Mouse (Mus musculus) spleen, adult 2 months (tissue): ENCODE results near the gene Rpl11.

Source experiments
- CTCF ChIP-seq: fragments of 200-500 bp; IDR thresholded peaks from 2 replicates; pipeline ENCODE4 v1.5.1; 2011; ENCODE audit warnings: mild to moderate bottlenecking, inconsistent platforms; ENCODE audit not compliant: insufficient read depth, insufficient read length, insufficient replicate concordance; ENCODE audit errors: extremely low read depth
- POLR2A ChIP-seq: fragments of 200-500 bp; IDR thresholded peaks from 2 replicates; pipeline ENCODE4 v1.6.1; 2011; ENCODE audit warnings: low read depth, low read length, inconsistent platforms

- TF ChIP-seq POLR2A (no peak; the same call in none of the 2 replicates), CTCF (no peak)
Measured at GRCm38 (mm10) chr4:135986943-135987710, 66.1 kb downstream of the Rpl11 start, which contains the start of gene Pithd1.
